Mouse (Mus musculus) monocyte, adult 5-6 weeks (primary cell): ENCODE results near the gene Kbtbd4. TPM values are rescaled to one million over a fixed set of nuclear protein-coding genes. Genes with fewer than 3 reads are reported as not detected.
A peak's percentile ranks its signal among the peaks of the same experiment; 100 is the strongest.

ENCODE experiments used
- ATAC-seq: fragments of 153-309, 156-312 bp; replicated peaks from 2 replicates; pipeline ENCODE4 v1.8.0; 2017; ENCODE audit warnings: mild to moderate bottlenecking; ENCODE audit not compliant: low TSS enrichment, insufficient number of reproducible peaks, severe bottlenecking, poor library complexity, low FRiP score
- total RNA-seq: library from RNA; stranded (forward); fragments of 200-1000, 200-491, 200-594 nt; gene quantifications from 3 replicates; pipeline ENCODE4 v1.2.3, GENCODE M21; 2017

Gene Kbtbd4
- 8.5 to 26.3 TPM (median 9.7 TPM) in 3 replicates for total RNA-seq

DNA sequence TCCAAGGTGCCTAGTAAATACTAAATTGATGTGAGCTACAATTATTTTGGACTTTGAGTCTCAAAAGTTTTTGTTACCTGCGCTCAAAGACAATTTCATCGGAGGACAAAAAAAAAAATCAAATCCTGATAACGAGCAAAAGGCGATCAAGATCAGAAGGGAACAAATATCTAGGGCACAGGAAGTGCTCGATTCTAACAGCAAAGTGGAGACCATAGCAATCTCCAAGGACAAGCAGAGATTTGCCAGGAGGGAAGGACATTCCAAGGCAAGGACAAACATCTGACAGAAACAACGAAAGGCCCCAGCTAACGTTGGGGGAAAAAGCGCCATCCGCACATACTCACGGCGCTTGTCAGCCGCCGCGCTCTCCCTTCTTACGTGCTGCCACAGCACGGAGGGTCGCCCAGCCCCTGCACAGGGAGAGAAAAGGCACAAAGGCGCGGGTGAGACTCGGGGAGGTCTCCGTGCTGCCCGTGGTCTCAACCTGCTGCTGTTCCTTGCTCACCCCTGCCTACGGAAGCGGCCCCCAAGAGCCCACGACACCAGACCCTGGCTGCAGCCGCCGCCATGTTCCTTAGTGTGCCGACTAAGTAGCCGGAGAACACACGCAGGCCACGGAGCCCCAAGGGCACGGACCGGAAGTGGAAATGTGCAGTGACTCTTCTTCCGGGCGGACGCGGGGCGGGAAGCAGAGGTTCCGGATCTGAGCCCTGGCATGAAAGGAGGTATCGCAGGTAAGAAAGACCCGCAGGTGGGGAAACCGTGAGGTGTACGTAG lies at the start of gene Kbtbd4, which contains the start of gene Ndufs3:
Gene Kbtbd4 (plus strand): TSS at position 665 of the 780 bp plus-strand sequence.
Gene Ndufs3 (minus strand): TSS at position 752 of the 780 bp plus-strand sequence.
- ATAC-seq: peak; percentile 98

DNA sequence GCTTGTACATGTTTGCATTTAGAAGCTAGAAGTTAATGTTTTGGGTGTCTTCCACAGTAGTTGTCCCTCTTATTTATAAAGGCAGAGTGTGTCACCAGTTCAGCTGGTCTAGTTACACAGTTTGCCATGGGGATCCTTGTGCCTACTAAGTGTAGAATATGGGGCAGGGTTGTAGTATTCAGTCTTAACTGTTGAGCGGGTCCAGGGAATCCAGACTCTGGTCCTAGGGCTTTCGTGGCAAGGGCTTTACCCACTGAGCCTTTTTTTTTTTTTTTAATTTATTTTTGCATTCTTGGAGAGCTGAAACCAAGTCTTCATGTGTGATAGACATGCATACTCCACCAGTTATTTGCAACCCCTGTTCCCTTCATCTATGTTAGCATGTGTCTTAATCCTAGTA lies 43.1 kb upstream of the Kbtbd4 start:
- ATAC-seq: no peak

DNA sequence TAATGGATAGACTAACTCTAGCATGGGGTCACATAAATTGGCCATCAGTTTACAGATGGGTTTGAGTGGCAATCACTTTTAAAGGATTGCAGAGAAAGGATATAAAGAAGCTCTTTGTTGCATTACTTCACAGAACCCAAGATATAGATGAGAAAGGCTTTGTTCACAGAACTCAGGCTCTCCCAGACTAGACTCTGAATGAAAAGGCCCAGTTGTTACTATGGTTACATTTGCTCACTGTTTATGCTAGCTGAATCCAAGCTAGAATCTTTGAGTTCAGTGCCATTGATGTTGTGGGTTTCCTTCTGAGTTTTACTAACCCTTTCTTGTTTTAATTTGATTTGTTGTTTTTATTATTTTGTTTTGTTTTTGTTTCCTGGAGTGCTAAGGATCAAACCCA lies 40.4 kb upstream of the Kbtbd4 start:
- no peak for ATAC-seq

DNA sequence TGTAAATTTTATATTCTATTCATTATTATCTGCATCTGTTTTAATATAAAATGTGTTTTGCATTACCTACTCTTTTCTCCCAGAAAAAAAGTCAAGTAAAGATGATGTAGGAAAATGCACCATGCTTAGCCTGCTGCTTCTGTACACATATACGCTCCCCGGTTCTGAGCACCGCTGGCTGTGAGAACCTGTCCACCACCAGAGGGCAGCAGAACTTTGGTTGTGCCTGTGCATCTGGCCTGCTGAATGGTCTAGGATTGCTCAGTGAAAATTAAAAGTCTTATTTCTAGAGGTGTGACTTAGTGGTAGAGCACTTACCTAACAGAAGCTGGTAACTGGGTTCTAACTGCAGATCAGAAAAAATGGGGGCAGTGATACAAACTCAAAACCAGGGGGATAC lies 38.0 kb upstream of the Kbtbd4 start:
- ATAC-seq: peak; percentile 80; the same call in 1 of the 2 replicates

DNA sequence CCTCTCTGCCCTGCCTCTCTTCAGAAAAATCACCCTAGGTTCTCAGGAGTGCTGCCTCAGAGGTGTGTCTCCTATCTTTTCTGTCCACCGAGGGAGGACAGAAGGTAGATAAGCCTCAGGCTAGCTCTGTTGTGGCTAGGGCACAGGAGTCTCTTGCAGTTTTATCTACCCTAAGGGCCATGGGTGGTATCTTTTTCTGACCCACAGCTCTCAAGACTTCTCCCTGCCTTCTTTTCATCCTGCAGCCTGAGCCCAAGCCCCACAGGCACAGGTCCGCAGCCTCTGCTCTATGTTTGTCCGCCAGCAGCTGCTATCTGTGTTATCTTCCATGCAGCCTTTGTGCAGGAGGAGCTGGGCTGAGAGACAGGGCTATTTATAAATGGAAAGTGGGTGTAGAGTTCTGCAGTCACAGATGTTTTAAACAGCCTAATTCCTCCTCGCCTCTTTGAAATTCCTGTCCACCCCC lies 34.4 kb upstream of the Kbtbd4 start:
- ATAC-seq: no peak

DNA sequence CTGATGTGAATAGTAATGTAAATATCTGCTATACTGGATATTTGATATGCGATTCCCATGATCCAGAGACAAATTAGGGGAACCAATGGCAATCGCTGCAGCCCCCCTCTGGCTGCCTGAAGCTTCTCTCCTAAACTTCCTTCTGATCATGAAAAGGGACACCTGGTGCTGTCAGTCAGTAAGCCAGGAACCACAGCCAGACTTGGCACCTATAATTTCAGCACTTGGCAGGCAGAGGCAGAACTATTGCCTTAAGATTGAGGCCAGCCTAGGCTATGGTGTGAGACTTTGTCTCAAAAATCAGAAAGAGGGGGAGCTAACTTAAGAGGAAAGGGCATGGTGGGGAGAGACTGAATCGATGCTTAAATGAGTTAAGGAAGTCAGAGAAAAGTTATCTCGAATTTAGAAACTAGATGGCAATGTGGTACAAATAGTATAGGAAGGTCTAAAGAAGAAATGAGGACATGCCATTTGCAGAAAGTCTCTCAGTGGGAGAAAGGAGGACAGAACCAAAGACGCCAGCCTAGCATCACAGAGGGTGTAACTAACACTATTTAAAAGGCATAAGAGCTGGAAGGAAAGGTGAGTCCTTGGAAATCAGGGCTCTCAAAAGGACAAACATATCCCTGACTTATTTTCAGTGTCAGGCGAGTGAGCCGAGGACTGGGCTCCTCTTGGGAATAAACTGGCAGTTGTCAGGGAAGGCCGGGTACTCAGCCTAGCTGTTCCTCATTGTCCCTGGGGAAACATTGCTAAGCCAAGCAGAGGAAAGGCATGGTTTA lies 33.2 kb upstream of the Kbtbd4 start:
- no peak for ATAC-seq

DNA sequence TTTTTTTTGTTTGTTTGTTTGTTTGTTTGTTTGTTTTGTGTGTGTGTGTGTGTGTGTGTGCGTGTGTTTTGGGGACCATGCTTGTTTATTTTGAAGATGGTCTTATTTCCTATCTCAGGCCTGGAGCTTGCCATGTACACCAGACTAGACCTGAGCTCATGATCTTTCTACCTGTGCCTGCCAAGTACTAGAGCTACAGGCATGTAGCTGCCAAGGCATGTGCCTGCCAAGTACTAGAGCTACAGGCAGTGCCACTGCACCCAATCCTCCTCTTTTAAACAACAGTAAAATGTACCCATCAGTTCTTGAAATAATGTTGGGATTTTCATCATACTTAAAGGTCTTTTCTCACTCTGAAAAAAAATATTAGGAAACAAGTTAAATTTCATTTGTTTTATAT lies 30.5 kb upstream of the Kbtbd4 start:
- no peak for ATAC-seq

DNA sequence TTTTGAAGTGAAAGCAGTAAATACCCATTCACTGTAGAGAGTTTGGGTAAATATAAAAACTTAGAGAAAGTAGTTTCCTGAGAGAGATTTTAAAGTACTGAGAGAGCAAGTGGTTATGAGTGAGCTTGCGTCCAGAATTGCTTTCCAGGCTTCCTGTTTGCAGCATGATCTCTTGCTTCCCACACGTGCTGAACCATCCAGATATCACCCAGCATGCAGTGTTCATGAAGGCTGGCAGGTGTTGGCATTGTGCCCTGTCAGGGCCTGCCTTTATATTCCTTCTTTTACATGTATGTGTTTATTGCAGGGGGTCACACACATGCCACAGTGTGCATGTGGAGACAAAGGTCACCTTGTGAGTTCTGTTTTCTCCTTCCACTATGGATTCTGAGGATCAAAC lies 29.3 kb upstream of the Kbtbd4 start:
- no peak for ATAC-seq

DNA sequence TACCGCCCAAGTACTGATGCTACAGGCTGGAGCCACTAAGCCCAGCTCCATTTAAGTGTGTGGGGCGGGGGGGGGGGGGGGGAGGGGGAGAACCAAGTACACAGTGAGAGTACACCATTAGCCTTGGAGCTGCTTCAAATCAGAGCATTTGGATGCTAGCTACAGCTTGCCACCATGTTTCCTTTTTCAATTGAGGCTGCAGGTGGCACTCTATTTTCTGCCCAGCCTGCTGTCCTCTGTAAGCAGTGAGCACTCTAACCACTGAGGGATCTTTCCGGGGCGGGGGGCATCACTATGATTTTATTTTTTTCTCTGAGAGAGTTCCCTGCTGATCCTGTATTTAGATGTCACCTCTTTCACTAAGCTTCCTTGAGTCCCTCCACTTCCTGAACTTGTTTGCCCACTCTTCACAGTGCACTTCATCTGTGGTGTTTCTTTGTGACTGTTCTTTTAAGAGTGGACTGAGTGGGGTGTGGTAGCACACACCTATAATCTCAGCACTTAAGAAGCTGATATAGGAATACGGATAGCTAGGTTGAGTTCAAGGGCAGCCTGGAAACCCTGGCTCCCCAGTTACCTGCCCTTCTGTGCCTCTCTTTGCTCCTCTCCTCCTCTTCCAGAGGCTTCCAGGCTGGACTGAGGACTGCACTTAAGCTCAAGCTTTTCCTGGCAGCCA lies 26.8 kb upstream of the Kbtbd4 start:
- no peak for ATAC-seq

DNA sequence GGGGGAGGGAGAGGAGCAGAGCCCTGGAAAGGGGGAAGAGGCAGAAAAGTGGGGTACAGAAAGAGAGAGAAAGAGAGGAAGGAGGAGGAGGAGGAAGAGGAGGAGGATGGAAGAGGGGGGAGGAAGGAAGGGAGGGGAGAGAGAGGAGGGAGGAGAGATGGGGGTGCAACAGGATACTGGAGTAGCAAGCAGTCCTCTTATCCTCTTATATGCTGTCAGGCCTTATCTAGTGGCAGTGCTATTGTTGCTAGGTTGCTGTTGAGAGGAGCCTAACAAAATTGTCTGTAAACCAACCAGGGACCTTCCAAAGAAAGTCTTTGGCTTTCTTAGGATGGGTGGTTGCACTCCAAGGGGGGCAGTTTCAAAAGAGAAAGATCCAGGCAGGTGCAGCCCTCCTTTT lies 25.1 kb upstream of the Kbtbd4 start:
- no peak for ATAC-seq

DNA sequence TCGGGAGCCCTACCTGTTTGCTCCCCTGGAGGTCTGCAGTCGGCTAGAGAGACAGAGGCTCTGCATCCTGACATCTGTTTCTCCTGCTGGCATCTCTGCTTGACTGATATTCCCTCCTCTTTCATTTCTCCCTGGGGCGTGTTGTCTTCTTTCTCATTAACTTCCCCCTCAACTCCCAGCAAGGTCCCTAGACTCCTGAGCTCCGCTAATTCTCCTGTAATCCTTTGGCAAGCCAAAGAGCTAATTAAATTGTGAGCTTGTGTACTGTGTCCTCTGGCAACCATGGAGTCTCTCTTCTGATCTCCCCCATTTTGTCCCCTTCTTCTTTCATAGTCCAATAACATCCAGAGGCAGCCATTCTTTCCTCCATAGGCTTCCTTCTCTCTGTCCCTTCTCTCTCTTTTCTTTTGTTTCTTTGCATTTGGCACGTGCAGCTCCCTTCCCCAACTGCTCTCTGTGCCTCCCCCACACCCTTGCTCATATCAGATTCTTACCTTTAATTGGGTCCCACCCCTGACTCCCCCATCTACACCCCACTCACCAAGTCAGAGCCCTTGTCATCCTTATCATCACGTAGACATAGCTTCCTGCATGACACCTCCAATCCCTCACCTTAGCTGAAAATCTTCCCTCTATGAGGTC lies 24.3 kb upstream of the Kbtbd4 start:
- no peak for ATAC-seq

DNA sequence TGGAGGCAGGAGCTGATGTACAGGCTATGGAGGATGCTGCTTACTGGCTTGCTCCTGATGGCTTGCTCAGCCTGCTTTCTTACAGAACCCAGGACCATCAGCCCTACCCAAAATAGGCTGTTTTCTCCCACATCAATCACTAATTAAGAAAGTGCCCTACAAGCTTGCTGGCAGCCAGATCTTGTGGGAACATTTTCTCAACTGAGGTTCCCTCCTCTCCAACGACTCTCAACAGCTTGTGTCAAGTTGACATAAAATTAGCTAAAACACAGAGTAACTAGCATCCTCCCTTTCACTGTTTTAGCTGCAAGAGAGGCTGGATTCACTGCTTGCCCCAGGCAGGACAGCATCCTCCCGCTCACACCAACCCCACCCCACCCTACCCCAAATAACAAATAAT lies 22.7 kb upstream of the Kbtbd4 start:
- no peak for ATAC-seq

DNA sequence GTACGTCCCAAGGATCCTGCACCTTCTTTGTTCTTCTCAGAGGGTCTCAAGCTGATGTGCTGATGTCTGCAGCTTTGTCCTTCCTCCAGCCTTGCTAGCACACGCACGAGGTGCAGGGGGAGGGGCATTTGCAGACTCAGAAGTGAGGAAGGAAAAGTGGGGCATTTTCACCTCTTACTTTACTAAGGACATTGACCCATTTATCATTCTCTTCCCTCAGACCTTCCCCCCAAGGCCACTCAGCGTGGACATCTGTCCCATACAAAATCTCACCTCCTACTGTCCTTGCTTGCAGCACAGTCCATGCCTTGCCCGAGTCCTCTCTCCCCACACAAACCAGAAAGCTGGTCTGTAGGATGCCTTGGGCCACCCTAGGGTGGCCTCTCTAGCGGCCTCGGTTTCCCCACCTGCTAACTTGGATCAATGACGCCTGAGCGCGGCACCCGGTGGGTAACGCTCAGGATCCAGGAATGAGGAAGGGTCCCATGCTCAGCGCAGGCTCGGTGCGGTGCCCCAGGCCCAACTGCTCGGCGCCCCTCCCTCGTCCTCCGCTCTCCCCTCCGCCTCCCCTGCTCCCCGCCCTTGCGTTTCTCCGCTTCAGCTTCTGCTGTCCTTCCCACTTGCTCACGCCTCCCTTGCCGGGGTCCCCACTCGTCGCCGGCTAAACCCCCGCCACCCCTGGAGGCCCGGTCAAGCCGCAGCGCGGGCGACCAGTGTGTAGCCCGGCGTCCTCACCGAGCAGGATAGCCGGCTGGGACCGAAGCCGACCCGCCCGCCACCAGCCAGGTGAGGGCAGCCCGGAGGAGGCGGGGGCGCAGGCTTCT lies 19.1 kb upstream of the Kbtbd4 start, which contains the start of gene C1qtnf4:
Gene C1qtnf4 (plus strand): TSS at position 643 of the 824 bp plus-strand sequence.
- ATAC-seq: no peak

DNA sequence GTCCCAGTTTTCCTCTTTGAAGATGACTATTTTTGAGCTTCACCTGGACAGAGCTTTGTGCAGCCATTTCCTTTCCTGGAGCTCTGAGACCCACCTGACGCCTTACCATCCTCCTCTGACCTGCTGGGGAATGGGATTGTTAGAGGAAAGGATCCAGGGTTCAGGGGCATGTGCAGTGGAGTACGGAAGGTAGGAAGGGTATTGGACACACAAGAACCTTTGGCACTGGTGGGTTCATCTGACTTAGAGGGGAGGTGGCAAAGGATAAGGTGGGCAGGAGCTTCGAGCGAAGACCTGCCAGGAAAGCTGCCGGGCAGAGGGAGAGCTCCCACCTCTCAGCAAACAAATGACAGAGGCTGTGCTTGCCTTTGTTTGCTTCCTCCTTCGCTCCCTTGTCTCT lies 18.1 kb upstream of the Kbtbd4 start:
- no peak for ATAC-seq

DNA sequence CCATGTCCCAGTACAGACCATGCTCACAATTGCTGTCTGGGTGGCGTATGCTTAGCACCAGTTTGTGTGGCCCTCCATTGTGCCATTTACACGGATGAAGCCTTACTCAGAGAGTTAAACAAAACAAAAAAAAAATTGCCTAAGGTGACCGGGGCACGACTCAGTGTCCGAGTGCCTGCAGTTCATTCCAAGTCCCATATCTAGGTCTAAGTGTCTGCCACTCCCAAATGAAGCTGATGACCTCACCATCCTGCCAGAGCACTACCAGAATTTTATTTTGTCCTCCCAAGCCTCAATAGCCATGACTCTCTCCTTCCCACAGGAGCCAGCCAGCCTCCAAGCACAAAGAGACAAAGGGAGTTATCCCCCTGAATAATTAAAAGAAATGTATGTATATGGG lies 16.9 kb upstream of the Kbtbd4 start:
- ATAC-seq: no peak

DNA sequence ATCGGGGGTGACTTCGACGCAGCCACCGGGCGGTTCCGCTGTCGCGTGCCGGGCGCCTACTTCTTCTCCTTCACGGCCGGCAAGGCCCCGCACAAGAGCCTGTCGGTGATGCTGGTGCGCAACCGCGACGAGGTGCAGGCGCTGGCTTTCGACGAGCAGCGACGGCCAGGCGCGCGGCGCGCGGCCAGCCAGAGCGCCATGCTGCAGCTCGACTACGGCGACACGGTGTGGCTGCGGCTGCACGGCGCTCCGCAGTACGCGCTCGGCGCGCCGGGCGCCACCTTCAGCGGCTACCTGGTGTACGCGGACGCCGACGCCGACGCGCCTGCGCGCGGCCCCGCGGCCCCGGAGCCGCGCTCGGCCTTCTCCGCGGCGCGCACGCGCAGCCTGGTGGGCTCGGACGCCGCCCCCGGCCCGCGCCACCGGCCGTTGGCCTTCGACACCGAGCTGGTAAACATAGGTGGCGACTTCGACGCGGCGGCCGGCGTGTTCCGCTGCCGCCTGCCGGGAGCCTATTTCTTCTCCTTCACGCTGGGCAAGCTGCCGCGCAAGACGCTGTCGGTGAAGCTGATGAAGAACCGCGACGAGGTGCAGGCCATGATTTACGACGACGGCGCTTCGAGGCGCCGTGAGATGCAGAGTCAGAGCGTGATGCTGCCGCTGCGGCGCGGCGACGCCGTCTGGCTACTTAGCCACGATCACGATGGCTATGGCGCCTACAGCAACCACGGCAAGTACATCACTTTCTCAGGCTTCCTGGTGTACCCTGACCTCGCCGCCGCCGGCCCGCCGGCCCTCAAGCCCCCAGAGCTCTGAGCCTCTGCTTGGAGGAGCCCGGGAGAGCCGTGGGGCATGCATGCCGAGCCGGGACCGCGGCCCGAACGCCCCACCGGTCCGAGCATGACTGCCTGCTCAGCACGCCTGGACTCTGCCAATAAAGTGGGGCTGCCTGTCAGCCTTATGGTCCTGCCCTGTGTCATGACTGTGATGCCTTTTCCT lies 14.7 kb upstream of the Kbtbd4 start:
- ATAC-seq: no peak
